Mouse (Mus musculus) hindbrain, embryonic 10.5 days (tissue): ENCODE measurements around the gene Zc3h12a. TPM values are rescaled to one million over a fixed set of nuclear protein-coding genes. Genes with fewer than 3 reads are reported as not detected.

Source experiments
- DNase-seq: peaks from one replicate; pipeline ENCODE4 v3.0.0-alpha.2; 2017; ENCODE audit warnings: low spot score
- H3K27ac ChIP-seq: fragments of 300-500 bp; sonication (generic); 2 replicates; pipeline ENCODE4 v1.5.1; 2016; ENCODE audit warnings: mild to moderate bottlenecking, moderate library complexity
- H3K27me3 ChIP-seq: fragments of 300-500 bp; sonication (generic); 2 replicates; pipeline ENCODE4 v1.6.1; 2016; ENCODE audit warnings: mild to moderate bottlenecking; ENCODE audit not compliant: poor library complexity, insufficient read depth, severe bottlenecking
- H3K36me3 ChIP-seq: fragments of 300-500 bp; sonication (generic); 2 replicates; pipeline ENCODE4 v1.6.1; 2016; ENCODE audit warnings: mild to moderate bottlenecking, moderate library complexity
- H3K4me1 ChIP-seq: fragments of 300-500 bp; sonication (generic); replicated peaks from 2 replicates; pipeline ENCODE4 v1.6.1; 2016; ENCODE audit warnings: mild to moderate bottlenecking
- H3K4me3 ChIP-seq: fragments of 300-500 bp; sonication (generic); 2 replicates; pipeline ENCODE4 v1.5.1; 2016; ENCODE audit warnings: mild to moderate bottlenecking, moderate library complexity
- H3K9me3 ChIP-seq: fragments of 300-500 bp; sonication (generic); 2 replicates; pipeline ENCODE4 v1.6.1; 2016; ENCODE audit warnings: mild to moderate bottlenecking, moderate library complexity
- WGBS: fragments of 180-500 bp; shearing (Covaris S2); methylation state at CpG from one replicate; pipeline ENCODE4 v1.1.7; 2016; 5-methylcytosine and 5-hydroxymethylcytosine counted together
- polyA plus RNA-seq: library from polyadenylated mRNA; unstranded; fragments of >200 nt; fragmentation: Nextera tagmentation; extraction: Ambion mirVana; gene quantifications from 2 replicates; pipeline ENCODE4 v1.2.1, GENCODE M21; 2016

The Zc3h12a gene
- polyA plus RNA-seq, 1 experiment from 2014 or later = 0.65 TPM

DNA sequence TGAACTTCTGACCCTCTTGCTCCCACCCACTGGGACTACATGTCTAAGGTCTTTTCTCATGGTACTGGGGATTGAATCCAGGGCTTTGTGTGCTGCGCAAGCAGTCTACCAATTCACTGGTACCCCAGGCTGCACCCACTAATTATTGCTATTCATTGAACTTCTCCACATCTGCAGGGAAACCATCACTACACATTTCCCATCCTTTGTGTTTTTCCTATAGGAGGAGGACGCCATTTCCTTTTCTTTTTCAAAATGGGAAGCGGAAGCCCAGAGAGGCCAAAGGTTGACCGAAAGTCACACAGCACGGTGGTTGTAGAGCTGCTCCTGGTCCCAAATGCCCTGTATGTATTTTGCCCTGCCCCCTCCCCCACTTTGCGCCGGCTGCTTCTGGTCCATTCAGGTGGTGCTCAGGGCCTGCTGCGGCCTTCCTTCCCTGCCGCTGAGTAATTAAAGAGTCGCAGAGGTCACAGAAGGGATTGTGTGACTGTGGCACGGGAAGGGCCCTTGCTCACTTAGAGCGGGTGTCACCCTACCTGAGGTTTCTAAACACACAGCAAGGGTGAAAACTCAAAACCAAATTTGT is 8.8 kb upstream of the Zc3h12a start:
- H3K4me1 ChIP-seq = no peaks in the 10 kb centered on the region
- no peak overlapping the region for H3K4me3 ChIP-seq
- DNase-seq = no peak
- no peaks in the 10 kb centered on the region for H3K36me3 ChIP-seq
- 53% methylated on average over 12 of the region's 12 CpGs for WGBS
- no peaks in the 10 kb centered on the region for H3K9me3 ChIP-seq
- H3K27me3 ChIP-seq = peaks cover 5% of the 10 kb centered on the region; the same call in 1 of the 2 replicates
- no peak overlapping the region for H3K27ac ChIP-seq

DNA sequence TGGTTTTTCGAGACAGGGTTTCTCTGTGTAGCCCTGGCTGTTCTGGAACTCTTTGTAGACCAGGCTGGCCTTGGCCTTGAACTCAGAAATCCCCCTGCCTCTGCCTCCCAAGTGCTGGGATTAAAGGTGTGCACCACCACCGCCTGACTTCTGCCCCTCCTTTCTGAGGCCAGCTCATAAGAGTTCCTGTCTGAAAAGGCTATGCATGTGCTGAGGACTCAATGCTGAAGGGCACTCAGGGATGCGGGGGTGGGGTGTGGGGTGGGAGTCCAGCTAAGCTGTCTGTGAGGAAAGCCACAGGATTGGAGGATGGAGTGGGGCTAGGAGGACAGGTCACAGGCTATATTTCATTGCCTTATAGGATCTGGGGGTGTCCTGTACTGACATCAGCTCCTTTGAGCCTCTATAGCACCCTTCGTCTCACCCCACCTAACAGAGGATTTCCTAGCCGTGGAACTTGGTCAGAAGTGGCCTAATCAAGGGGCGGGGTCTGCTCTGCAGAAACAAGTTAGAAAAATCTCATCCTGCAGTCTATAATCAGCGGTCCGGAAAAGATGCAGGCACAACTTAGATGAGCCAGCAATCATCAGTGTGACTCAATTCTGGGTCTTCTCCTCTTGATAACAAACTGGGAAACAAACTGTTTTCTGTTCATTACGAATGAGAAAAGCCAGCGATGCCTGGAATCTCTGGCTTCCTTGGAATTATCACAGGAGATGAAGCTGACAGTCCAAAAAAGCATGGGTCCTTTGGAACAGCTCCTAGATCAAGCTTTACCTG is 7.6 kb upstream of the Zc3h12a start:
- H3K9me3 ChIP-seq = no peaks in the 10 kb centered on the region
- no peak overlapping the region for H3K4me3 ChIP-seq
- H3K4me1 ChIP-seq = no peaks in the 10 kb centered on the region
- H3K36me3 ChIP-seq = no peaks in the 10 kb centered on the region
- DNase-seq = no peak
- WGBS = 83% methylated on average over 10 of the region's 10 CpGs
- peaks cover 5% of the 10 kb centered on the region; the same call in 1 of the 2 replicates for H3K27me3 ChIP-seq
- H3K27ac ChIP-seq = no peak overlapping the region

DNA sequence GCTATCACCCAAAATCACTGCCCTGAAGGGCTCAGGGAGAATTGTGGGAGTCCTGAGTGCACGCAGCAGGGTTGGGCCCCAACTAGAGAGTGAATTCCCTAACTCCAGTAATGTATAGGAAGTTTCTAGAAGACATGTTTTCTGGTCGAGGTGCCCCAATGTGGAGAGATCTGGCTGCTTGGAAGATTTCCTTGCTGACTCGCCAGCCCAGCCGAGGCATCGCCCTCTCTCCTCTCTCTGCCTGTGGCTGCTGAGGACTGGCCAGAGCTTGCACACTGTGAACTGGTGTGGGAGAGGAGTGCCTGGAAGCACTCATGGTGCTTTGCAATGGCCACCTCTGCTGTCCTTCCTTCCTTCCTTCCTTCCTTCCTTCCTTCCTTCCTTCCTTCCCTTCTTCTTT is 7.0 kb upstream of the Zc3h12a start:
- H3K4me1 ChIP-seq = no peaks in the 10 kb centered on the region
- peaks cover 5% of the 10 kb centered on the region; the same call in 1 of the 2 replicates for H3K27me3 ChIP-seq
- no peaks in the 10 kb centered on the region for H3K36me3 ChIP-seq
- H3K27ac ChIP-seq = no peak overlapping the region
- WGBS = 85% methylated on average over 5 of the region's 5 CpGs
- no peak overlapping the region for H3K4me3 ChIP-seq
- DNase-seq = no peak
- H3K9me3 ChIP-seq = no peaks in the 10 kb centered on the region

DNA sequence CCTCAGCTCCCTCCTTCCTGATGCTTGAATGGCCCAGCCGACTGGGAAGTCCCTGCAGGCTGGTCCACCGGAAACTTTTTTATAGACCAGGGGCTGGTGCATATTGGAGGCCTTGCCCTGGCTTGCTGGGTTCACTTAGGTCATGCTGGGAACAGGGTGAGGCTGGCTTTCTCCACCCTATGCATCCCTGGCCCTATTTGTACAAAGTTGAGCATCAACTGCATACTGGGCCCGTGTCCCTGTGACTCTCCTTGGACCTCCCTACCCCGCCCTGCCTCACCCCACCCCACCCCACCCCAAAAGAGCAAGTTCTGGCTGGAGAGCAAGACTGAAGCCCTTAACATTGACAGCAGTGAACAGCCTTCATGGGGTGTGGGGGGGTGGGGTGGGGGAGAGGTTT is 6.6 kb upstream of the Zc3h12a start:
- H3K27ac ChIP-seq = no peak overlapping the region
- 88% methylated on average over 4 of the region's 4 CpGs for WGBS
- H3K4me3 ChIP-seq = no peak overlapping the region
- peaks cover 6% of the 10 kb centered on the region for H3K27me3 ChIP-seq
- no peaks in the 10 kb centered on the region for H3K36me3 ChIP-seq
- no peak for DNase-seq
- H3K4me1 ChIP-seq = no peaks in the 10 kb centered on the region
- H3K9me3 ChIP-seq = no peaks in the 10 kb centered on the region

DNA sequence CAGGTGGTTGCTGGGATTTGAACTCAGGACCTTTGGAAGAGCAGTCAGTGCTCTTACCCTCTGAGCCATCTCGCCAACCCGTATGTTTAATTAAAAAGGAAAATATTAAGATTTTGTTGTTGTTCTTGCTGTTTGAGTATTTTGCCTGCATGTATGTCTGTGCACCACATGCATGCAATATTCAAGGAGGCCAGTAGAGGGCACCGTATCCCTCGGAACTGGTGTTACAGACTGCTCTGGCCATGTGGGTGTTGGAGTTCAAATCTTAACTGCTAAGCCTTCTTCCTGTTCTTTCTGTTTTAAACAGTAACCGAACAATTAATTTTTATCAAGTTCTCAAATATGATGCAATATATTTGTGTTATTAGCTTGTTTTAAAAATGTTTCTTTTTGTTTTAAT is 4.8 kb upstream of the Zc3h12a start:
- Histone ChIP-seq H3K4me3 (no peak overlapping the region), H3K27me3 (peaks cover 22% of the 10 kb centered on the region), H3K36me3 (no peaks in the 10 kb centered on the region), H3K27ac (no peak overlapping the region), H3K9me3 (no peaks in the 10 kb centered on the region), H3K4me1 (peaks cover 11% of the 10 kb centered on the region)
- WGBS = 19% methylated on average over 5 of the region's 5 CpGs
- peak; percentile 63 for DNase-seq

DNA sequence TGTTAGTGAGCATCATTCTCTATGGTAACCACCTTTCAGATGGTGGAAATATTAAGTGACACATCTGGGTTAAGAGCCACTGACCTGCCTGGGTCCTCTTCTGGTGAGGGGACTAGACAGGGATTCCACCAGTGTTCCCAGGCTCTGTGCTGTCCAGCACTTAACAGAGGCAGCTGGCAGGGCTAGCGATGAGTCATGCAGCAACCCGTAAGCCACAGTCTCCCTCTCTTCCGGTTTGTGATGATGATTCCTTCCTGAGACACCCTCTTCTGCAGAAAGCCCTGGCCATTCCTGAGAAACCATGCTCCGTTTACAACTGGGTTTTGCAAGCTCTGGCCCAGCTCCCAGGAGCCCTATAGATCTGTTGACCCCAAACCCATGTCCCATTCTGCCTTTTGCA is 3.9 kb upstream of the Zc3h12a start:
- no peak overlapping the region for H3K27ac ChIP-seq
- peaks cover 31% of the 10 kb centered on the region for H3K27me3 ChIP-seq
- peaks cover 20% of the 10 kb centered on the region for H3K4me1 ChIP-seq
- H3K4me3 ChIP-seq = no peak overlapping the region
- no peak for DNase-seq
- WGBS = 85% methylated on average over 4 of the region's 4 CpGs
- no peaks in the 10 kb centered on the region for H3K9me3 ChIP-seq
- no peaks in the 10 kb centered on the region for H3K36me3 ChIP-seq

DNA sequence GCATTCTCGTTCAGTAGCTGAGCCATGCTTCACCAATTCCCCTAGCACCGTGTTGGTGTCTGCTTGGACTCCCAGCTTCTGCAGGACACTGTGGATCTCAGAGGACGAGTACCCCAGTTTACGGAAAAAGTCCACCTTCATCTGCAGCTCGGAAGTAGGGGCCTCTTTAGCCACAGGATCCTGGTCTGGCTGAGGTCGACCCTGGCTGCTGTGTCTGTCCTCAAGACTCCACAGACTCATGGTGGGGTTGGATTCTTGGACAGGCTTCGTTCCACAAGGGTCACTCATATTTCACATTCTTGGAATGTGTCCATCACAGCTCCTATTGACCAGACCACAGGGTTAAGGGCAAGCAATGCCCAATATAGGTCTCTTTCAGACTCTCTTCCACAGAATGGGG is 879 bp downstream of the Zc3h12a start:
- peak overlapping the region; percentile 86 for H3K4me3 ChIP-seq
- H3K36me3 ChIP-seq = no peaks in the 10 kb centered on the region
- H3K27ac ChIP-seq = no peak overlapping the region
- 82% methylated on average over 7 of the region's 7 CpGs for WGBS
- H3K27me3 ChIP-seq = peaks cover 52% of the 10 kb centered on the region
- H3K4me1 ChIP-seq = peaks cover 62% of the 10 kb centered on the region
- no peaks in the 10 kb centered on the region for H3K9me3 ChIP-seq
- DNase-seq = no peak

DNA sequence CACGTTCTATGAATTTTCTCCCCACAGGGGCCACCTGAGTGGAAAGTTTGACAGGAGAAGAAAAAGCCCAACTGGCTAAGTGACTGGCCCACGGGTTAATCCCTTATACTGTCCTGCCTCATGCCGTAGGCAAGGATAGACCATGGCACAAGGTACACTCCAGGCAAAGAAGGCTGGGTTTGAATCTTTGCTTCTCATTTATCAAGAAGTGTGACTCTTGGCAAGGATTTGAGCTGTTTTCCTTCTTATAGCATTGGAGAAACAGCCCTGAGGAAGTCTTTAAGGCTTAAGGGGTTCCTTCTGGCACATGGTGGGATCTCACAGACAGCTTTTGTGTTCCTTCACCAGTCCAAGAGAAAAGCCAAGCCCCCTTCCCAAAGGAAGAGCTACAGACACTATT is 1.5 kb downstream of the Zc3h12a start:
- Histone ChIP-seq H3K4me1 (peaks cover 62% of the 10 kb centered on the region), H3K9me3 (no peaks in the 10 kb centered on the region), H3K4me3 (no peak overlapping the region), H3K27ac (no peak overlapping the region), H3K36me3 (no peaks in the 10 kb centered on the region), H3K27me3 (peaks cover 52% of the 10 kb centered on the region)
- DNase-seq = no peak
- 91% methylated on average over 3 of the region's 3 CpGs for WGBS

DNA sequence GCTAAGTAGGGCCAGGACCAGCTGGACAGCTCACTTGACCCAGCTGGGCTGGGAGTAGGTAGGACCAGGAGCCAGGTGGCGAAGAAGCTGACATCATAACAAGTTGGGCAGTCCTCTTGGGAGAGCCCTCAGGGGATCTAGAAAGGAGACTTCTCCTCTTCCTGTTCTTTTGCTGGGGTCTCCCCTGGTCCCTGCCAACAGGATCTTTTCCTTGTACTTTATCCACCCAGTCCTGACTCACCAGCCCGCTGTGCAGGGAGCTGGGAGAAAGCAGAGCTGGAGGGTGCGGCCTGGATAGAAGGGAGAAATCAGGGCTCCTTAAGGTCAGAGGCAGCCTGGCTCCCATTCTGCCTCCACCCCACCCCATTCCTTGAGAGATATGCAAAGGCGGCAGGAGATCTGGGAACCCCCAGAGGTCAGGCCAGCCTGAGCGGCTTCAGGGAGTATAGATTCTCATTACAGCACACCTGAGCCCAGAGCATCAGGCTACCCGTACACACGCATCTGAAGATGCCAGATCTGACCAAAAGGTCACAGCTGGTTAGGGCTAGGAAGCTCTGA is 2.2 kb downstream of the Zc3h12a start:
- peaks cover 62% of the 10 kb centered on the region for H3K4me1 ChIP-seq
- DNase-seq = no peak
- 69% methylated on average over 7 of the region's 7 CpGs for WGBS

DNA sequence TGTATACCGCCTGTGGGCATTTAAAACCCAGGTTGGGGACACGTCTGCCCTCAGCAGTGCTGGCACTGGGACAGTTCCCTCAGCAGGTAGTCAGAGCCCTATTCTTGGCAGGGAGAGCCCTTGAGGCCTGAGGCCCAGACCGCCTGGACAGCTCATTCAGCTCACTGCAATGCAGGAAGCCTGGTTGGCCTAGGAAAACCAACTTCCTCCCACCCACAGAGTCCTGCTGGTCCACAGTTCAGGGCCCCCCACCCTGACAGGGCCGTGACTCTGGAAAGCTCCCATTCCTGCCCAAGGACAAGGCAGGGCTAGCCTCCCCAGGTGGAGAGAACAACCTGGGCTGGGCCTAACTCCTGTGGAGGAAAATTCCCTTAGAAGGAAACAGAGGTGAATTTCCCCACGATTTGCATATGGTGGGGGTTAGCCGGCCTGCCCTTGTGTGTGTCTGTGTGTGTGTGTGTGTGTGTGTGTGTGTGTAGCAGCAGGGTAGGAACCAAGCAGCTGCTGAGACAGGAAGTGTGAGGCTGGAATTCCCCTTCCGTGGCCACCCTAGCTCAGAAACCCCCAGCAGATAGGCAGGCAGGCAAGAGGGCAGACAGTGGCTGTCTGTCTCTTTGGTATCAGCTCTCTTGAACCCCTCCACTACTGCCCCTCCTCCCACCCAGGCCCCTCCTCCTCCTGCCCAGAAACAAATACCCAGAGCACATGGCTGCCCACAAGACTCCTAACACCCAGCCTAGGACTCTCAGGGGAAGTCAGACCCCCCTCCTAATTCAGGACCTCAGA is 3.0 kb downstream of the Zc3h12a start:
- H3K9me3 ChIP-seq = no peaks in the 10 kb centered on the region
- peak overlapping the region; percentile 50; the same call in 1 of the 2 replicates for H3K27ac ChIP-seq
- H3K4me1 ChIP-seq = peaks cover 62% of the 10 kb centered on the region
- no peak for DNase-seq
- H3K27me3 ChIP-seq = peaks cover 55% of the 10 kb centered on the region
- H3K36me3 ChIP-seq = 0 out of 2 replicates have a peak, but pooled peaks cover 2% of the 10 kb centered on the region
- WGBS = 50% methylated on average over 7 of the region's 7 CpGs
- no peak overlapping the region for H3K4me3 ChIP-seq

More for the DNA sequence above, 2.2 kb downstream of the Zc3h12a start:
- no peaks in the 10 kb centered on the region for H3K36me3 ChIP-seq
- peaks cover 52% of the 10 kb centered on the region for H3K27me3 ChIP-seq
- H3K4me3 ChIP-seq = no peak overlapping the region
- peak overlapping the region; percentile 50; the same call in 1 of the 2 replicates for H3K27ac ChIP-seq
- H3K9me3 ChIP-seq = no peaks in the 10 kb centered on the region

DNA sequence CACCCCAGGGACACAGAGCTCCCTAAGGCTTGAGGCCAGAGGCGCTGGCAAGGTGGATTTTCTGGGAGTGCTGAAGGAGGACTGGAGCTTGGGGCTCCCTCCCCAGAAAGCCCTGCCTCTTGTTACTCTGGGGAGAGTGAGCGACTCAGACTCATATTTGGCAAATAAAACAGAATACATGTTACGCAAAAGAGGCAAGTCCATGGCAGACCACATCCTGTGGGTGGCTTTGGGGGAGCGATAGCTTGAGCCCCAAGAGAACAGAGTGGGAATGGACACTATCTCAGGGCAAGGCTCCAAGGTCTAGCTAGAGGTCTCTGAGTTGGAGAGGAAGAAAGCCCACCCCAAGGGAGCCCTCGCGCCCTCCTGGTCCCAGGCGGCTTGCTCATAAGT is 4.4 kb downstream of the Zc3h12a start:
- 0 out of 2 replicates have a peak, but pooled peaks cover 5% of the 10 kb centered on the region for H3K36me3 ChIP-seq
- H3K27me3 ChIP-seq = peaks cover 46% of the 10 kb centered on the region
- H3K4me3 ChIP-seq = peak overlapping the region; percentile 20; the same call in 1 of the 2 replicates
- peak overlapping the region; percentile 59; the same call in 1 of the 2 replicates for H3K27ac ChIP-seq
- 75% methylated on average over 7 of the region's 7 CpGs for WGBS
- peaks cover 60% of the 10 kb centered on the region for H3K4me1 ChIP-seq
- H3K9me3 ChIP-seq = no peaks in the 10 kb centered on the region
- no peak for DNase-seq

DNA sequence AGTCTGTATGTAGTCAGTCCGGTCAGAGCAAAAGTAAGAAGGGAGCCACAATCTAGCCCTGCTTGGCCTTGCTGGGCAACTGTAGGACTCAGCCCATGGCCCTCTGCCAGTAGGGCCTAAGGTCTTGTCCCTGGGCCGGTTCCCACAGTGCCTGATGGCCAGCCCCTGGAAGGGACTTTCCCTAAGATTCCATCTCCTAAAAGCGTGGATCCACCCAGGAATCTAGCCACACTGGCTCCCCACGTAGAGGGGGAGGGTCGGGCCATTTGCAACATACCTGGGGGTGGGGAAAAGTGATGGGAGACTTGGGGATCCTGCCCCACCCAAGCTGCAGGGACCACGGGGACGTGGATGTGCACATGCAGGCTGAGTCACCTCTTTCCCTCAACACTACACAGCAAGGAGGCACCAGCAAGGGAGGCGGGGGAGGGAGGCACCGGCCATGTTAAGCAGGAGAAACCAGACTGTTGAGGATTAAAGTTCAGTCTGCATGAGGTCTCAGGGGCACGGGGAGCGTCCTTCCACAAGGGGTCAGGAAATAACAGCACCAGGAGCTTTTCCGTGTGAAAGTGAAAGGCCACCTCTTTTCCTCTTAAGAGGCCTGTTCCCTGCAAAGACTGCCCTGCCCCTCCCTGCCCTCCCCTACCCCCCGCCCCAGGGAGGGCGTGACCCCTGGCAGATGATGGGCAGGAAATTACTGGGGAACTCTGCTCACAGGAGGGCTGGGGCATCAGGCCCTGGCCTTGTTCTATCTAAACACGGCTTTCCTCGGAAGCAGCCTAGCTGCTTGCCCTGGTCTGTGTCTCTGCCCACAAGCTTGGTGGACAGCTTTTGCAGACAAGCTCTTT is 5.0 kb downstream of the Zc3h12a start:
- no peaks in the 10 kb centered on the region for H3K9me3 ChIP-seq
- peak overlapping the region; percentile 20; the same call in 1 of the 2 replicates for H3K4me3 ChIP-seq
- peaks cover 54% of the 10 kb centered on the region for H3K4me1 ChIP-seq
- 21% methylated on average over 16 of the region's 16 CpGs for WGBS
- H3K27ac ChIP-seq = peak overlapping the region; percentile 59
- DNase-seq = peak; percentile 31
- H3K36me3 ChIP-seq = 0 out of 2 replicates have a peak, but pooled peaks cover 5% of the 10 kb centered on the region
- H3K27me3 ChIP-seq = peaks cover 41% of the 10 kb centered on the region
